Mouse (Mus musculus): ENCODE data around the gene Zfp827. TPM values are rescaled to one million over a fixed set of nuclear protein-coding genes. Genes with fewer than 3 reads are reported as not detected.
"Not testable (repeated sequence)": the region's sequence is repeated elsewhere in the genome, so short reads cannot be mapped to it uniquely, and the experiment has no call there.

Gene Zfp827
- polyA plus RNA-seq, 1 experiment from 2014 or later: 7.4 TPM

GRCm38 (mm10) chr8:79113533-79113932 lies 85.3 kb downstream of the Zfp827 start:
- H3K27ac ChIP-seq (replicated peaks): no peak overlapping the region

GRCm38 (mm10) chr8:79114561-79114960 lies 86.3 kb downstream of the Zfp827 start:
- Histone ChIP-seq H3K4me2 (no peak overlapping the region), H3K36me3 (peaks cover 40% of the 10 kb centered on the region), H3K9ac (no peak overlapping the region), H3K4me1 (peaks cover 29% of the 10 kb centered on the region), H3K4me3 (no peak overlapping the region), H3K27ac (replicated peaks) (no peak overlapping the region), H3K27me3 (replicated peaks) (no peaks in the 10 kb centered on the region), H3K9me3 (no peaks in the 10 kb centered on the region)
- WGBS: 83% methylated on average over 6 of the region's 6 CpGs
- no peak for ATAC-seq (ENCODE audit: extremely low read depth, insufficient number of reproducible peaks, low FRiP score, low TSS enrichment)

More at GRCm38 (mm10) chr8:79113533-79113932, 85.3 kb downstream of the Zfp827 start:
- Histone ChIP-seq H3K36me3 (peaks cover 36% of the 10 kb centered on the region), H3K4me2 (no peak overlapping the region), H3K9ac (no peak overlapping the region), H3K27me3 (replicated peaks) (no peaks in the 10 kb centered on the region), H3K4me3 (no peak overlapping the region), H3K4me1 (peaks cover 29% of the 10 kb centered on the region), H3K9me3 (no peaks in the 10 kb centered on the region)
- no peak for ATAC-seq (ENCODE audit: extremely low read depth, insufficient number of reproducible peaks, low FRiP score, low TSS enrichment)
- 72% methylated on average over 9 of the region's 9 CpGs for WGBS

GRCm38 (mm10) chr8:79116436-79116835 lies 88.2 kb downstream of the Zfp827 start:
- H3K4me1 ChIP-seq: peaks cover 29% of the 10 kb centered on the region
- peaks cover 50% of the 10 kb centered on the region for H3K36me3 ChIP-seq
- no peak overlapping the region for H3K4me2 ChIP-seq
- 80% methylated on average over 7 of the region's 7 CpGs for WGBS
- no peak for ATAC-seq (ENCODE audit: extremely low read depth, insufficient number of reproducible peaks, low FRiP score, low TSS enrichment)
- H3K27ac ChIP-seq (replicated peaks): no peak overlapping the region
- no peak overlapping the region for H3K9ac ChIP-seq
- H3K4me3 ChIP-seq: no peak overlapping the region
- H3K27me3 ChIP-seq (replicated peaks): no peaks in the 10 kb centered on the region
- no peaks in the 10 kb centered on the region for H3K9me3 ChIP-seq

- H3K4me2 ChIP-seq: no peak overlapping the region
- H3K4me3 ChIP-seq: no peak overlapping the region
- peaks cover 29% of the 10 kb centered on the region for H3K4me1 ChIP-seq
- H3K9ac ChIP-seq: no peak overlapping the region
- no peaks in the 10 kb centered on the region for H3K27me3 ChIP-seq (replicated peaks)
- no peak overlapping the region for H3K27ac ChIP-seq (replicated peaks)
- WGBS: 55% methylated on average over 7 of the region's 7 CpGs
- no peaks in the 10 kb centered on the region for H3K9me3 ChIP-seq
- ATAC-seq (ENCODE audit: extremely low read depth, insufficient number of reproducible peaks, low FRiP score, low TSS enrichment): no peak
- H3K36me3 ChIP-seq: peaks cover 58% of the 10 kb centered on the region
Measured at GRCm38 (mm10) chr8:79117711-79118110, 89.5 kb downstream of the Zfp827 start.

GRCm38 (mm10) chr8:79121614-79122013 lies 93.4 kb downstream of the Zfp827 start:
- Histone ChIP-seq H3K27ac (replicated peaks) (no peak overlapping the region), H3K36me3 (peaks cover 82% of the 10 kb centered on the region), H3K4me1 (peaks cover 15% of the 10 kb centered on the region), H3K27me3 (replicated peaks) (no peaks in the 10 kb centered on the region), H3K9ac (no peak overlapping the region), H3K4me3 (no peak overlapping the region), H3K4me2 (no peak overlapping the region), H3K9me3 (no peaks in the 10 kb centered on the region)
- WGBS: 83% methylated on average over 1 of the region's 1 CpGs
- ATAC-seq (ENCODE audit: extremely low read depth, insufficient number of reproducible peaks, low FRiP score, low TSS enrichment): no peak

- no peak overlapping the region for H3K9ac ChIP-seq
- WGBS: 78% methylated on average over 4 of the region's 4 CpGs
- no peak overlapping the region for H3K4me2 ChIP-seq
- ATAC-seq (ENCODE audit: extremely low read depth, insufficient number of reproducible peaks, low FRiP score, low TSS enrichment): no peak
- H3K4me3 ChIP-seq: no peak overlapping the region
- no peaks in the 10 kb centered on the region for H3K4me1 ChIP-seq
- H3K9me3 ChIP-seq: no peaks in the 10 kb centered on the region
- H3K27ac ChIP-seq (replicated peaks): no peak overlapping the region
- H3K36me3 ChIP-seq: peaks cover 83% of the 10 kb centered on the region
- no peaks in the 10 kb centered on the region for H3K27me3 ChIP-seq (replicated peaks)
Measured at GRCm38 (mm10) chr8:79124231-79124630, 96.0 kb downstream of the Zfp827 start.

GRCm38 (mm10) chr8:79127211-79127816 lies 99.1 kb downstream of the Zfp827 start:
- Histone ChIP-seq H3K9ac (no peak overlapping the region), H3K36me3 (peaks cover 75% of the 10 kb centered on the region), H3K27me3 (replicated peaks) (no peaks in the 10 kb centered on the region), H3K4me1 (no peaks in the 10 kb centered on the region), H3K9me3 (no peaks in the 10 kb centered on the region), H3K27ac (replicated peaks) (no peak overlapping the region), H3K4me3 (no peak overlapping the region), H3K4me2 (no peak overlapping the region)
- 65% methylated on average over 7 of the region's 7 CpGs for WGBS
- no peak for ATAC-seq (ENCODE audit: extremely low read depth, insufficient number of reproducible peaks, low FRiP score, low TSS enrichment)

- 82% methylated on average over 4 of the region's 4 CpGs for WGBS
- peaks cover 78% of the 10 kb centered on the region for H3K36me3 ChIP-seq
- H3K4me3 ChIP-seq; H3K27ac ChIP-seq (replicated peaks); H3K4me1 ChIP-seq; H3K9ac ChIP-seq; H3K4me2 ChIP-seq; H3K9me3 ChIP-seq; ATAC-seq (ENCODE audit: extremely low read depth, insufficient number of reproducible peaks, low FRiP score, low TSS enrichment); H3K27me3 ChIP-seq (replicated peaks): not testable (repeated sequence)
Measured at GRCm38 (mm10) chr8:79128534-79128933, 100.3 kb downstream of the Zfp827 start.

GRCm38 (mm10) chr8:79139614-79140013 lies 111.4 kb downstream of the Zfp827 start:
- peaks cover 82% of the 10 kb centered on the region for H3K36me3 ChIP-seq
- no peak for ATAC-seq (ENCODE audit: extremely low read depth, insufficient number of reproducible peaks, low FRiP score, low TSS enrichment)
- H3K4me3 ChIP-seq: no peak overlapping the region
- no peak overlapping the region for H3K27ac ChIP-seq (replicated peaks)
- no peak overlapping the region for H3K4me2 ChIP-seq
- WGBS: 88% methylated on average over 4 of the region's 4 CpGs
- H3K27me3 ChIP-seq (replicated peaks): no peaks in the 10 kb centered on the region
- no peak overlapping the region for H3K9ac ChIP-seq
- H3K4me1 ChIP-seq: no peaks in the 10 kb centered on the region
- no peaks in the 10 kb centered on the region for H3K9me3 ChIP-seq

GRCm38 (mm10) chr8:79140981-79141380 lies 112.7 kb downstream of the Zfp827 start:
- WGBS: 83% methylated on average over 8 of the region's 8 CpGs
- Histone ChIP-seq H3K27me3 (replicated peaks) (no peaks in the 10 kb centered on the region), H3K9ac (no peak overlapping the region), H3K4me2 (no peak overlapping the region), H3K4me3 (no peak overlapping the region), H3K27ac (replicated peaks) (no peak overlapping the region), H3K9me3 (no peaks in the 10 kb centered on the region), H3K4me1 (peaks cover 8% of the 10 kb centered on the region), H3K36me3 (peaks cover 84% of the 10 kb centered on the region)
- no peak for ATAC-seq (ENCODE audit: extremely low read depth, insufficient number of reproducible peaks, low FRiP score, low TSS enrichment)

- WGBS: 75% methylated on average over 11 of the region's 11 CpGs
- Histone ChIP-seq H3K4me1 (peaks cover 12% of the 10 kb centered on the region), H3K9ac (no peak overlapping the region), H3K36me3 (peaks cover 80% of the 10 kb centered on the region), H3K4me2 (no peak overlapping the region), H3K27me3 (replicated peaks) (no peaks in the 10 kb centered on the region), H3K9me3 (no peaks in the 10 kb centered on the region), H3K4me3 (no peak overlapping the region), H3K27ac (replicated peaks) (no peak overlapping the region)
- ATAC-seq (ENCODE audit: extremely low read depth, insufficient number of reproducible peaks, low FRiP score, low TSS enrichment): no peak
Measured at GRCm38 (mm10) chr8:79141592-79141991, 113.4 kb downstream of the Zfp827 start.

- no peak overlapping the region for H3K4me3 ChIP-seq
- H3K9me3 ChIP-seq: no peaks in the 10 kb centered on the region
- peaks cover 12% of the 10 kb centered on the region for H3K4me1 ChIP-seq
- no peak overlapping the region for H3K4me2 ChIP-seq
- no peak for ATAC-seq (ENCODE audit: extremely low read depth, insufficient number of reproducible peaks, low FRiP score, low TSS enrichment)
- peaks cover 67% of the 10 kb centered on the region for H3K36me3 ChIP-seq
- H3K27ac ChIP-seq (replicated peaks): no peak overlapping the region
- no peak overlapping the region for H3K9ac ChIP-seq
- 94% methylated on average over 3 of the region's 3 CpGs for WGBS
- H3K27me3 ChIP-seq (replicated peaks): no peaks in the 10 kb centered on the region
Measured at GRCm38 (mm10) chr8:79143729-79144128, 115.5 kb downstream of the Zfp827 start.
